Mouse (Mus musculus) liver, embryonic 13.5 days (tissue): Measurements from ENCODE around the gene Tdrd1. TPM values are rescaled to one million over a fixed set of nuclear protein-coding genes. Genes with fewer than 3 reads are reported as not detected.

Experiments used
- ATAC-seq: fragments of 200-750 bp; cut with Nextera tagmentation; 2 replicates; pipeline ENCODE4 v1.8.0; 2017; ENCODE audit warnings: low read depth, mild to moderate bottlenecking, moderate number of reproducible peaks, moderate library complexity
- DNase-seq: peaks from one replicate; pipeline ENCODE4 v3.0.0; 2022
- H3K27ac ChIP-seq: fragments of 300-500 bp; sonication (generic); 2 replicates; pipeline ENCODE4 v1.5.1; 2015; ENCODE audit warnings: moderate library complexity, mild to moderate bottlenecking, inconsistent platforms
- H3K27me3 ChIP-seq: fragments of 300-500 bp; sonication (generic); 2 replicates; pipeline ENCODE4 v1.6.1; 2015; ENCODE audit warnings: mild to moderate bottlenecking, inconsistent platforms
- H3K36me3 ChIP-seq: fragments of 300-500 bp; sonication (generic); 2 replicates; pipeline ENCODE4 v1.6.1; 2015; ENCODE audit warnings: mild to moderate bottlenecking, inconsistent platforms
- H3K4me1 ChIP-seq: fragments of 300-500 bp; sonication (generic); replicated peaks from 2 replicates; pipeline ENCODE4 v1.6.1; 2015; ENCODE audit warnings: inconsistent platforms
- H3K4me2 ChIP-seq: fragments of 300-500 bp; sonication (generic); 2 replicates; pipeline ENCODE4 v1.6.1; 2015; ENCODE audit warnings: inconsistent platforms, mild to moderate bottlenecking, moderate library complexity
- H3K4me3 ChIP-seq: fragments of 300-500 bp; sonication (generic); replicated peaks from 2 replicates; pipeline ENCODE4 v1.5.1; 2015; ENCODE audit warnings: mild to moderate bottlenecking, inconsistent platforms
- H3K9ac ChIP-seq: fragments of 300-500 bp; sonication (generic); 2 replicates; pipeline ENCODE4 v1.6.1; 2015; ENCODE audit warnings: mild to moderate bottlenecking, inconsistent platforms
- H3K9me3 ChIP-seq: fragments of 300-500 bp; sonication (generic); replicated peaks from 2 replicates; pipeline ENCODE4 v1.6.1; 2016; ENCODE audit warnings: inconsistent platforms
- WGBS: fragments of 180-500 bp; shearing (Covaris S2); methylation state at CpG from one replicate; pipeline ENCODE4 v1.1.7; 2015; ENCODE audit not compliant: insufficient replicate concordance; 5-methylcytosine and 5-hydroxymethylcytosine counted together
- polyA plus RNA-seq: library from polyadenylated mRNA; unstranded; fragments of >200 nt; fragmentation: Nextera tagmentation; extraction: Ambion mirVana; gene quantifications from 2 replicates; pipeline ENCODE4 v1.2.1, GENCODE M21; 2015

Gene Tdrd1
- polyA plus RNA-seq, 1 experiment from 2014 or later = 0.09 TPM

- ATAC-seq (no peak), DNase-seq (no peak)
- WGBS = 80% methylated on average over 5 of the region's 5 CpGs
- H3K4me2 ChIP-seq = no peak overlapping the region
- H3K4me1 ChIP-seq = peaks cover 23% of the 10 kb centered on the region
- no peak overlapping the region for H3K27ac ChIP-seq
- H3K36me3 ChIP-seq = peaks cover 38% of the 10 kb centered on the region
- no peak overlapping the region for H3K9ac ChIP-seq
- no peaks in the 10 kb centered on the region for H3K9me3 ChIP-seq
- H3K4me3 ChIP-seq = no peak overlapping the region
- no peaks in the 10 kb centered on the region for H3K27me3 ChIP-seq
Observed at GRCm38 (mm10) chr19:56807122-56807521, 18.9 kb upstream of the Tdrd1 start.

GRCm38 (mm10) chr19:56808771-56809170, 17.2 kb upstream of the Tdrd1 start:
- DNase-seq (no peak), ATAC-seq (no peak)
- no peak overlapping the region for H3K4me3 ChIP-seq
- H3K4me2 ChIP-seq = no peak overlapping the region
- H3K27ac ChIP-seq = no peak overlapping the region
- WGBS = 64% methylated on average over 5 of the region's 5 CpGs
- H3K27me3 ChIP-seq = no peaks in the 10 kb centered on the region
- H3K36me3 ChIP-seq = peaks cover 45% of the 10 kb centered on the region
- H3K9ac ChIP-seq = no peak overlapping the region
- H3K9me3 ChIP-seq = no peaks in the 10 kb centered on the region
- peaks cover 11% of the 10 kb centered on the region for H3K4me1 ChIP-seq

GRCm38 (mm10) chr19:56810641-56811146, 15.3 kb upstream of the Tdrd1 start:
- Histone ChIP-seq H3K36me3 (peaks cover 36% of the 10 kb centered on the region), H3K4me1 (peaks cover 11% of the 10 kb centered on the region), H3K9me3 (no peaks in the 10 kb centered on the region), H3K27ac (no peak overlapping the region), H3K27me3 (no peaks in the 10 kb centered on the region), H3K4me2 (no peak overlapping the region), H3K9ac (no peak overlapping the region), H3K4me3 (no peak overlapping the region)
- ATAC-seq (no peak), DNase-seq (no peak)

- 11% methylated on average over 9 of the region's 9 CpGs for WGBS
- Histone ChIP-seq H3K9ac (no peak overlapping the region), H3K4me2 (no peak overlapping the region), H3K9me3 (no peaks in the 10 kb centered on the region), H3K27ac (no peak overlapping the region), H3K27me3 (no peaks in the 10 kb centered on the region), H3K36me3 (peaks cover 33% of the 10 kb centered on the region), H3K4me3 (no peak overlapping the region), H3K4me1 (peaks cover 16% of the 10 kb centered on the region)
- peak; percentile 88 for ATAC-seq
- DNase-seq = peak; percentile 60
Observed at GRCm38 (mm10) chr19:56811590-56811989, 14.4 kb upstream of the Tdrd1 start.

- H3K9ac ChIP-seq = no peak overlapping the region
- DNase-seq = no peak
- H3K4me3 ChIP-seq = no peak overlapping the region
- no peaks in the 10 kb centered on the region for H3K9me3 ChIP-seq
- H3K27me3 ChIP-seq = no peaks in the 10 kb centered on the region
- H3K27ac ChIP-seq = no peak overlapping the region
- H3K4me1 ChIP-seq = peaks cover 30% of the 10 kb centered on the region
- H3K4me2 ChIP-seq = no peak overlapping the region
- 84% methylated on average over 4 of the region's 4 CpGs for WGBS
- peaks cover 17% of the 10 kb centered on the region for H3K36me3 ChIP-seq
- ATAC-seq = no peak
Observed at GRCm38 (mm10) chr19:56813360-56813759, 12.6 kb upstream of the Tdrd1 start.

GRCm38 (mm10) chr19:56817851-56818526, 8.0 kb upstream of the Tdrd1 start:
- DNase-seq (no peak), ATAC-seq (no peak)
- H3K36me3 ChIP-seq = peaks cover 3% of the 10 kb centered on the region
- no peaks in the 10 kb centered on the region for H3K9me3 ChIP-seq
- H3K4me1 ChIP-seq = peaks cover 41% of the 10 kb centered on the region
- no peak overlapping the region for H3K4me3 ChIP-seq
- 67% methylated on average over 14 of the region's 14 CpGs for WGBS
- no peak overlapping the region for H3K27ac ChIP-seq
- no peak overlapping the region for H3K9ac ChIP-seq
- 0 out of 2 replicates have a peak, but pooled peaks cover under 1% of the 10 kb centered on the region for H3K27me3 ChIP-seq
- H3K4me2 ChIP-seq = no peak overlapping the region

GRCm38 (mm10) chr19:56821040-56821797, 4.8 kb upstream of the Tdrd1 start:
- WGBS = 13% methylated on average over 22 of the region's 22 CpGs
- DNase-seq (no peak), ATAC-seq (no peak)
- peaks cover 36% of the 10 kb centered on the region for H3K4me1 ChIP-seq
- H3K36me3 ChIP-seq = no peaks in the 10 kb centered on the region
- peak overlapping the region; percentile 84; the same call in 1 of the 2 replicates for H3K27ac ChIP-seq
- H3K9me3 ChIP-seq = 0 out of 2 replicates have a peak, but pooled peaks cover 2% of the 10 kb centered on the region
- H3K9ac ChIP-seq = peak overlapping the region; percentile 95
- H3K4me3 ChIP-seq = peak overlapping the region; percentile 98
- H3K27me3 ChIP-seq = peaks cover 21% of the 10 kb centered on the region
- H3K4me2 ChIP-seq = peak overlapping the region; percentile 76

GRCm38 (mm10) chr19:56821798-56822447, 4.1 kb upstream of the Tdrd1 start, which contains the start of gene Ccdc186:
Gene Ccdc186 (minus strand): TSS chr19:56822190.
- DNase-seq (peak; percentile 93), ATAC-seq (peak; percentile 97)
- under 1% methylated on average over 79 of the region's 79 CpGs for WGBS
- Histone ChIP-seq H3K9ac (peak within 1 kb of the TSS; percentile 95), H3K36me3 (no peaks in the 10 kb centered on the region), H3K9me3 (0 out of 2 replicates have a peak, but pooled peaks cover 2% of the 10 kb centered on the region), H3K4me3 (peak within 1 kb of the TSS; percentile 98), H3K4me1 (peaks cover 35% of the 10 kb centered on the region), H3K4me2 (peak within 1 kb of the TSS; percentile 76), H3K27me3 (peaks cover 28% of the 10 kb centered on the region), H3K27ac (peak within 1 kb of the TSS; percentile 84)

GRCm38 (mm10) chr19:56822448-56822836, 3.6 kb upstream of the Tdrd1 start:
- H3K27me3 ChIP-seq = peaks cover 33% of the 10 kb centered on the region
- peaks cover 30% of the 10 kb centered on the region for H3K4me1 ChIP-seq
- H3K4me3 ChIP-seq = peak overlapping the region; percentile 98
- H3K27ac ChIP-seq = no peak overlapping the region
- no peak for DNase-seq
- peak overlapping the region; percentile 28; the same call in 1 of the 2 replicates for H3K9ac ChIP-seq
- WGBS = 23% methylated on average over 10 of the region's 10 CpGs
- H3K4me2 ChIP-seq = peak overlapping the region; percentile 76
- ATAC-seq = peak; percentile 32
- H3K9me3 ChIP-seq = 0 out of 2 replicates have a peak, but pooled peaks cover 2% of the 10 kb centered on the region
- H3K36me3 ChIP-seq = no peaks in the 10 kb centered on the region

GRCm38 (mm10) chr19:56828305-56828704, 2.3 kb downstream of the Tdrd1 start:
- Histone ChIP-seq H3K27me3 (peaks cover 30% of the 10 kb centered on the region), H3K36me3 (no peaks in the 10 kb centered on the region), H3K9me3 (0 out of 2 replicates have a peak, but pooled peaks cover 2% of the 10 kb centered on the region), H3K9ac (no peak overlapping the region), H3K4me1 (no peaks in the 10 kb centered on the region), H3K4me3 (no peak overlapping the region), H3K4me2 (no peak overlapping the region), H3K27ac (no peak overlapping the region)
- ATAC-seq = no peak
- no peak for DNase-seq
- WGBS = 77% methylated on average over 11 of the region's 11 CpGs

- H3K27ac ChIP-seq = no peak overlapping the region
- 0 out of 2 replicates have a peak, but pooled peaks cover 2% of the 10 kb centered on the region for H3K9me3 ChIP-seq
- WGBS = 73% methylated on average over 9 of the region's 9 CpGs
- no peak for ATAC-seq
- peaks cover 28% of the 10 kb centered on the region for H3K27me3 ChIP-seq
- no peaks in the 10 kb centered on the region for H3K4me1 ChIP-seq
- H3K4me3 ChIP-seq = no peak overlapping the region
- DNase-seq = no peak
- H3K9ac ChIP-seq = no peak overlapping the region
- H3K4me2 ChIP-seq = no peak overlapping the region
- no peaks in the 10 kb centered on the region for H3K36me3 ChIP-seq
Observed at GRCm38 (mm10) chr19:56829267-56829666, 3.3 kb downstream of the Tdrd1 start.
